Mouse (Mus musculus): ENCODE results near the gene Snx10. TPM values are rescaled to one million over a fixed set of nuclear protein-coding genes. Genes with fewer than 3 reads are reported as not detected.
"Not testable (repeated sequence)": the region's sequence is repeated elsewhere in the genome, so short reads cannot be mapped to it uniquely, and the experiment has no call there.

Snx10 gene
- total RNA-seq (2021): 10 to 100 TPM in 1 of 2 experiments, 1 to 10 TPM in 1; 7.8 to 12.0 TPM
- long read RNA-seq, experiment 1, transcript Snx10-201 (7 exons, 2,480 nt): major isoform, 10 of 20 reads
- long read RNA-seq, experiment 1, partial matches to known transcripts: 4 of 20 reads
- long read RNA-seq, experiment 1, other reads (novel, unspliced or antisense): 5 of 20 reads
- long read RNA-seq, experiment 2, transcript Snx10-201 (7 exons, 2,480 nt): major isoform, 5 of 10 reads
- long read RNA-seq, experiment 2, partial matches to known transcripts: 1 of 10 reads
- long read RNA-seq, experiment 2, other reads (novel, unspliced or antisense): 2 of 10 reads

GRCm38 (mm10) chr6:51523807-51524320, at the start of gene Snx10:
TSS of gene Snx10 (plus strand) at chr6:51523901.
- peak; percentile 59 for DNase-seq

- DNase-seq: no peak
Measured at GRCm38 (mm10) chr6:51479136-51479731, 44.5 kb upstream of the Snx10 start.

DNA sequence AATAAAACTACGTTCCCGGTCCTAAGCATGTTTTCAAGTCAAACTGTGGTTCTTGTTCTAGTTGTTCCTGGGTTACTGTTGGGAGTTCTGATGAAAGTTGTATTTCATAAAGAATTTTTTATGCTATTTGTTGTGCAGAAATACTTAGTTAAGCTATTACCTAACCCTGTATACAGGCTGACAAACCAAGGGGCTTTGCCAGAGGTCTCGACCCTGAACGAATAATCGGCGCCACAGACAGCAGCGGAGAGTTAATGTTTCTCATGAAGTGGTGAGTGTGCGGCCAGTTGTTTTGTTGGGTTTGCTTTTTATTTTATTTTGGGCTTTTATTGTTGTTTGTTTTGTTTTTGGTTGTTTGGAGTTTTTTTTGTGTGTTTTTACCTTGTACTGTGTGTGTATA, 42.2 kb upstream of the Snx10 start:
- no peak for DNase-seq

DNA sequence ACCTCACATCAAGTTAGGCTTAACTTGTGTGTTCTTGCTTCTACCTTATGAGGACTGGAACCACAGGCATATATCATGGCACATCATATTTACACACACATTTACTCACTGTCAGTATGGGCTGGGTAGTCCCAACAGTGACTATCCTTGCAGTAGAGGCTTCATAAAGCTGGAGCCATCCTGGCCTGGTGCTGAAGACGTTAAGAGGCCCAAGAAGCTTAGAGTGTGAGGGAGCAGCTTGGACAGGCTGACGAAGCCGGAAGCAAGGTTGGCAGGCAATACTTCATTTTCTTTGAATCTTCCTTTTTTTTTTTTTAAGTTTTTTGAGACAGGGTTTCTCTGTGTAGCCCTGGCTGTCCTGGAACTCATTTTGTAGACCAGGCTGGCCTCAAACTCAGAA, 39.8 kb upstream of the Snx10 start:
- DNase-seq: no peak

GRCm38 (mm10) chr6:51484556-51484955, 39.1 kb upstream of the Snx10 start:
- not testable (repeated sequence) for DNase-seq

DNA sequence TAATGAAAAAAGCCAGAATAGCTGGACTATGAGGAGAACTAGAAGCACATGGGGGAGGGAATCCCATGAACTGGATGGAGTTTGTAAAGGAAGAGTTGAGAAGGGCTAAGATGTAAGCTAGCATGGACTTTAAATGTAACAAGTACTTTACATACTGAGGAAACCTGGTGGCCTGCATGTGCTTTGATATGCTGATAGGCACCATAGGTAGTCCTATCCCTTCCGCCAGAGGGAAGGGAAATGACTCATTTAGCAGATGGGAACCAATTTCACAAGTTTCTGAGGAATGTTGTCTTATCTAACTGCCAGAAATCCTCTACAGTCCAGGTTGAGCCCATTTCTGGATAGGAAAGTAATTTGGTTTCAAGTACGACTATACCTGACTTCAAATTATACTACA, 38.1 kb upstream of the Snx10 start:
- DNase-seq: no peak

DNA sequence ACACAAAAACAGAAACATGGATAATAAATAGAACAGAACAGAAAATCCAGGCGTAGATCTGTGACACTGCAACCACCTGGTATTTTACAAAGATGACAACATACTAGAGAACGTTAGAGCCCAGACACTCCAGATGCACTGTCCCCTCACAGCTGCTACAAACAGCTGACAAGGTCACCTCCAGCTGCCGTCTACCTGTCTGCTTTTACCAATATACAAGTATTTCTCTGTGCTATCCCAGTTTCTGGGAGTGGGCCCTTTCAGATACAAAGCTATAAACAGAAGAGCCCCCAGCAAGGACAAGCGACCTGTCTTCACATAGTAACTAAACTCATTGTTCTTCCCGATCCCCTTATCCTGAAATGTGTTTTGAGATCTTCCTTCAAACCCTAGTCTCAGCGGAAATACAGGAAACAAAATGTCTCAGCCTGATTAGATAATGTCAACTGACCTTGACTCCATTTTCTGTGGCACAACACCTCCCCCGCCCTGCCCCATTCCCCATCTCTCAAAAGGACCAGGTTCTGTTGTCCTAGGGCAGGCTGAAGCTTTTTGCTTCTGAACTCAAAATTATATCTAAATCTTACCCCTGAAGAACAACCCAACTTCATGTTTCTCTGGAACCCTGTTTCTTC, 37.5 kb upstream of the Snx10 start:
- DNase-seq: no peak

DNA sequence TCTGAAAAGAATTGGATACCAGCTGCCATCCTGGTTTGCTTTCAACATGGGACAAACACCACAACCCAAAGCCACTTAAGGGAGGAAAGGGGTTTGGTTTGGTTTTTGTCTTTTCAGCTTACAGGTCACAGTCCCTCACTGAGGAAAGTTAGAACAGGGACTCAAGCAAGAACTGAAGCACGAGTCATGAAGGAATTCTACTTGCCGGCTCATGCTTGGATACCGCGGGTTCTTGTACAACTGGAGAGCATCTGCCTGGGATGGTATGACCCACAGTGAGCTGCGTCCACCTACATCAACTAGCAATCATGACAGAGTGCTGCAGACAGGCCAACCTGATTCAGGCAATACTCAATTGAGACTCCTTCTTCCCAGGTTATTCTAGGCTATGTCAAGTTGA, 37.0 kb upstream of the Snx10 start:
- no peak for DNase-seq

GRCm38 (mm10) chr6:51489787-51490186, 33.9 kb upstream of the Snx10 start:
- peak; percentile 56 for DNase-seq

- DNase-seq: no peak
Measured at GRCm38 (mm10) chr6:51497321-51498111, 26.2 kb upstream of the Snx10 start.

GRCm38 (mm10) chr6:51505671-51506070, 18.0 kb upstream of the Snx10 start:
- DNase-seq: no peak

DNA sequence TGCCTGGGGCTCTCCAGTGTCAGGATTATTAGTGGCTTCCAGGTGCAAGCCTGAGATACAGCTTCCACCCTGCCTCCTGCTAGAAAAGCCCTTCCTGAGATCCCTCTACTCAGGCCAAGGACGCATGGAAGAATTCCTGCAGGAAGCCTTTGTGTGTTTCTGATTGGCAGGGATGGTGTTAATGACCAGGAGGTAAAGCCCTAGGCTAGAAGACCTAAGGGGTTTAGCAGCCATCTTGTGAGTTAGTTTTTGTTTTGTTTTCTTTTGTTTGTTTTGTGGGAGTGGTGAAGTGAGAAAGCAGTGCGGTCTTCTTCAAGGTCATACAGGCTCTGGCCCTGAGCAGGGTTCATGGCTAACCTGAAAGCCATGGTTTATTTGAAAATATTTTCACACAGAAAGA, 16.1 kb upstream of the Snx10 start:
- no peak for DNase-seq

DNA sequence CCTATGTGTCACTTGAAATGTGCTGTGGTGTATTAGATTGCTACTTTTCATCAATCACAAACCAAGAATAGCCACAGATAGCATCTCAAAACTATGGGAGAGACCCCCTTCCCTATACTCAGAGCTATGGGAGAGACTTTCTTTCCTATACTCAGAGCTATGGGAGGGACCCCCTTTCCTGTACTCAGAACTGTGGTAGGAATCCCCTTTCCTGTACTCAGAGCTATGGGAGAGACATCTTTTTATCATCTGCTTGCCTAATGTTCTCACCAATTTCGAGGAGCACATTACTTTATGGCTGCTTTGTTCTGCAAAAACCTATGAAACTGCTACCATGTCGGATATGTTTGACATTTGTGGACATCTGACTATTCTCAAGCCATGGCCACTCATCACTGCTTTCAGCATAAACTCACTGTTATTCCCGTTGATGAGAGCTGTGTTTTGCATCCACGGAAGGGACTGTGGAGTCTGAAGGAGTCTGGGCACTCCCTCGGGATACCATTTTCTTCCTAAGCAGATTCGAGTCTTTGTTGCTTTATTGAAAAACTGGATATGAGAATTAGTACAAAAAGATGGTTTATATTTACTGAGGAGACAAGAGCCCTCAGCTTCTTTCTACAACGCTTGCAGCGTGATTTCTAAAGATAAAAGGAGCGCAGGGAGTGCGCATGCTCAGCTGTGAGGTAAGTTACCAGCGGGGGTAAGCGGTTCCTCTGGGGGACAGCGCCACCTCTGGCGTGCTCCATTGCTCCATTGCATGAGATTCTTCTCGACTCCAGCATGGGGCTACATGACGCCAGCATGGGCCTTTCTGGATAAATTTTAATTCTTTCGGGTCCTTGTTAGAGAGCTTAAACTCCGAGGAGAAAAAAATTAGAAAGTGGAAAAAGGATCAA, 14.7 kb upstream of the Snx10 start:
- DNase-seq: peak; percentile 81

GRCm38 (mm10) chr6:51510094-51510493, 13.6 kb upstream of the Snx10 start:
- DNase-seq: peak; percentile 64

DNA sequence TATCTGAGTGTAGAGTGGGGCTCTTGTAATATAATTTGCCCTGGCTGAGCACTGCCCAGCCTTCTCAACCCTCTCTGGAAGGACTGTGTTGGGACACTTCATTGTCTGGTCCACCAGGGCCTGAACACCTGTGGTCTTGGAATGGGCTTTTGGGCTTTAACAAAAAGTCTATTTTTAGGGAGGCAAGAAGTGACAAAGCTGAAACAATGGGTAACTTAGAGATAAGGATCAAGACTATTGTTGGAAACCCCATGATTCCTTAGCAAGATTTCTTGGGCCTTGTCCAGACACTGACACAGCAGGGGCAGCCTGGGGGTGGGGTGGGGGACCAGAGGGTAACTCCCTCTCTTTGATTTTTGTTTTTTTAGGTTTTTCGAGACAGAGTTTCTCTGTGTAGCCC, 12.8 kb upstream of the Snx10 start:
- DNase-seq: no peak

DNA sequence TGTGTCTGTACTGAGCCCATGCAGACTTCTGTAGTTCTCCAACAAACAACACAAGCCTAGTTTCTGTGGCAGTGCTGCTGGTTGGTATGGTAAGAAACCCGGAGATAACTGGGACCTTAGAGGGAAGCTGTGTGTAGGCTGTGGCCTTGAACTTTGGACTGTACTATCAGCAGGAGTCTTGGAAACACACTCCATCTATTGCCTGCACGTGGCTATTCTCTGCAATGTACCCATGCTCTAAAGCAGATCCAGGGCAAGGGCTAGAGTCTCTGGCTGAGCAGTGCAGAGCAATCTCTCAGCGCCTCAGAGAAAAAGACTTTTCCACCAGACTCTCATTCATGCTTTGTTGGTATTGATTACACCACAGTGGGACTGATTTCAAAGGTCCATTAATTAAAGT, 10.0 kb upstream of the Snx10 start:
- no peak for DNase-seq

GRCm38 (mm10) chr6:51514860-51515259, 8.8 kb upstream of the Snx10 start:
- no peak for DNase-seq

DNA sequence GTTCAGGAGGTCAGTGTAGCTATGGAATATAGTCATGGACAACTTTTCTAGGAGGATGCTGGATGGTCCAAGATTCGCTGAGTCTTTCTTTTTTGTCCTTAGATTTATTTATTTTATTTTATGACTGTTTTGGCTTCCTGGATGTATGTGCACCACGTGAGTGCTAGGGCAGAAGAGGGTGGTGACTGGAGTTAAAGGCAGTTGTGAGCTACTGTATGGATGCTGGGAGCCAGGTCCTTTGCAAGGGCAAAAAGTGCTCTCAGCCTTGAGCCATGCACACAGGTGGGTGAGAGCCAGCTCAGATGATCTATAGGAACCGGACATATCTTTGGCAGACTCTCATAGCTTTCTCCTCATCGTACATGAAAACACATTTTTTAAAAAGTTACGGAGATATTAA, 391 bp upstream of the Snx10 start:
- DNase-seq: no peak

DNA sequence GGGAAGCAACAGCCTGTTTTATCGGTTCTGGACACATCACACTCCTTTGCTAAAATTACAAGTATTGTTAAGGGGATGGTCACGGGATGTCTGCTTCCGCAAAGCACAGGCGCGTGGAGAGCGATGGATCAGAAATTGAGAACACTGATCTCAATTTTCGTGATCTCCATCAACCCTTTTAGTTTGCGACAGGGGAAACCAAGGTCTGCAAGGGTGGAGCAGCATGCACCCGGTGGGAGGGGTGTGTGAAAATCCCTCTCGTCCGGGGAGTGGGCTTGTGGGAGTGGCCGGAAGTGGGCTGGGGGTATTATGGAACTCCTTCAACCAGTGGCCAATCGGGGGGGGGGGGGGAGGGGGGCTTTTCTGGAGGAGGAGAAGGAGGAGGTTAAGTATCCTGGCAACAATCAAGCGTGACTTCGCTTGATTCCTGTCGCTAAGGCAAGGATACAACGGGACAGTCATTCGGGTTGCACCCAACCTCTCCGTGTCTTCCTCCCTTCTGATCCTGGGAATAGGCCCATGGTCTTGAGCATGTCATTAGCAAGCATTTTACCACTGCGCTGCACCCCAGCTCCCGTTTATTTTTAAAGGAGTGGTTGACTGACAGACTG, 725 bp downstream of the Snx10 start:
- peak; percentile 9 for DNase-seq

GRCm38 (mm10) chr6:51525001-51525400, 1.3 kb downstream of the Snx10 start:
- DNase-seq: no peak

- no peak for DNase-seq
Measured at GRCm38 (mm10) chr6:51529457-51529856, 5.8 kb downstream of the Snx10 start.
